Mouse (Mus musculus): ENCODE results near the gene Suv39h1.

GRCm38 (mm10) chrX:8101017-8101416 is 26.5 kb upstream of the Suv39h1 start:
- TF ChIP-seq CTCF (IDR thresholded peaks at IDR 0.05; ENCODE audit: low read depth, low read length) (peak; percentile 20), POLR2A (IDR thresholded peaks at IDR 0.05; ENCODE audit: insufficient read depth, low read length) (no peak)
